Mouse (Mus musculus): ENCODE measurements at regions not wholly inside any gene's neighbourhood (a gene's known extent, or its start where the extent isn't known, plus 50 kb on each side); places are given as distances from the start of the nearest gene placed in this dataset.

- peaks cover 4% of the 10 kb centered on the region; the same call in 1 of the 2 replicates for H3K4me1 ChIP-seq (ENCODE audit: control insufficient read depth, insufficient read depth, low read length)
- H3K9ac ChIP-seq (replicated peaks; ENCODE audit: low read depth, low read length), result no peak overlapping the region
- no peak overlapping the region for H3K4me2 ChIP-seq (ENCODE audit: low read depth, low read length)
- no peaks in the 10 kb centered on the region for H3K27me3 ChIP-seq (ENCODE audit: control insufficient read depth, insufficient read depth, low read length)
- H3K36me3 ChIP-seq (ENCODE audit: control insufficient read depth, insufficient read depth, low read length), result no peaks in the 10 kb centered on the region
- no peaks in the 10 kb centered on the region for H3K9me3 ChIP-seq (ENCODE audit: control insufficient read depth, low read length)
- H3K4me3 ChIP-seq (ENCODE audit: low read depth, low read length), result no peak overlapping the region
- ATAC-seq (ENCODE audit: low read depth), result no peak
- WGBS, result 31% methylated on average over 5 of the region's 5 CpGs
- no peak overlapping the region for H3K27ac ChIP-seq (ENCODE audit: low read depth, low read length)
Observed at GRCm38 (mm10) chr9:122645569-122645968, 101.6 kb upstream of the Topaz1 start.

GRCm38 (mm10) chr9:122650862-122651261 is 96.3 kb upstream of the Topaz1 start:
- Histone ChIP-seq H3K27ac (ENCODE audit: low read depth, low read length) (no peak overlapping the region), H3K9me3 (ENCODE audit: control insufficient read depth, low read length) (no peaks in the 10 kb centered on the region), H3K9ac (replicated peaks; ENCODE audit: low read depth, low read length) (no peak overlapping the region), H3K27me3 (ENCODE audit: control insufficient read depth, insufficient read depth, low read length) (no peaks in the 10 kb centered on the region), H3K4me1 (ENCODE audit: control insufficient read depth, insufficient read depth, low read length) (no peaks in the 10 kb centered on the region), H3K4me2 (ENCODE audit: low read depth, low read length) (no peak overlapping the region), H3K36me3 (ENCODE audit: control insufficient read depth, insufficient read depth, low read length) (no peaks in the 10 kb centered on the region), H3K4me3 (ENCODE audit: low read depth, low read length) (no peak overlapping the region)
- no peak for ATAC-seq (ENCODE audit: low read depth)
- WGBS, result 68% methylated on average over 3 of the region's 3 CpGs

GRCm38 (mm10) chr9:122655583-122655982 is 91.6 kb upstream of the Topaz1 start:
- Histone ChIP-seq H3K4me1 (ENCODE audit: control insufficient read depth, insufficient read depth, low read length) (no peaks in the 10 kb centered on the region), H3K4me2 (ENCODE audit: low read depth, low read length) (no peak overlapping the region), H3K9ac (replicated peaks; ENCODE audit: low read depth, low read length) (no peak overlapping the region), H3K36me3 (ENCODE audit: control insufficient read depth, insufficient read depth, low read length) (no peaks in the 10 kb centered on the region), H3K27ac (ENCODE audit: low read depth, low read length) (no peak overlapping the region), H3K4me3 (ENCODE audit: low read depth, low read length) (no peak overlapping the region), H3K27me3 (ENCODE audit: control insufficient read depth, insufficient read depth, low read length) (no peaks in the 10 kb centered on the region), H3K9me3 (ENCODE audit: control insufficient read depth, low read length) (no peaks in the 10 kb centered on the region)
- WGBS, result 38% methylated on average over 17 of the region's 17 CpGs
- ATAC-seq (ENCODE audit: low read depth), result no peak

GRCm38 (mm10) chr9:122660050-122660449 is 87.1 kb upstream of the Topaz1 start:
- H3K27me3 ChIP-seq (ENCODE audit: control insufficient read depth, insufficient read depth, low read length), result no peaks in the 10 kb centered on the region
- H3K9me3 ChIP-seq (ENCODE audit: control insufficient read depth, low read length), result no peaks in the 10 kb centered on the region
- H3K4me3 ChIP-seq (ENCODE audit: low read depth, low read length), result no peak overlapping the region
- no peak overlapping the region for H3K9ac ChIP-seq (replicated peaks; ENCODE audit: low read depth, low read length)
- H3K27ac ChIP-seq (ENCODE audit: low read depth, low read length), result no peak overlapping the region
- H3K36me3 ChIP-seq (ENCODE audit: control insufficient read depth, insufficient read depth, low read length), result no peaks in the 10 kb centered on the region
- ATAC-seq (ENCODE audit: low read depth), result 0 out of 2 replicates have a peak, but pooled peaks have one; percentile 41
- H3K4me2 ChIP-seq (ENCODE audit: low read depth, low read length), result no peak overlapping the region
- WGBS, result 46% methylated on average over 9 of the region's 9 CpGs
- no peaks in the 10 kb centered on the region for H3K4me1 ChIP-seq (ENCODE audit: control insufficient read depth, insufficient read depth, low read length)

- 29% methylated on average over 3 of the region's 5 CpGs for WGBS
- Histone ChIP-seq H3K9ac (replicated peaks; ENCODE audit: low read depth, low read length) (no peak overlapping the region), H3K4me3 (ENCODE audit: low read depth, low read length) (no peak overlapping the region), H3K27me3 (ENCODE audit: control insufficient read depth, insufficient read depth, low read length) (no peaks in the 10 kb centered on the region), H3K36me3 (ENCODE audit: control insufficient read depth, insufficient read depth, low read length) (no peaks in the 10 kb centered on the region), H3K4me2 (ENCODE audit: low read depth, low read length) (no peak overlapping the region), H3K27ac (ENCODE audit: low read depth, low read length) (0 out of 2 replicates have a peak overlapping the region, but pooled peaks have one; percentile 28), H3K4me1 (ENCODE audit: control insufficient read depth, insufficient read depth, low read length) (0 out of 2 replicates have a peak, but pooled peaks cover 3% of the 10 kb centered on the region), H3K9me3 (ENCODE audit: control insufficient read depth, low read length) (no peaks in the 10 kb centered on the region)
- ATAC-seq (ENCODE audit: low read depth), result no peak; the same call in 1 of the 2 replicates
Observed at GRCm38 (mm10) chr9:122666978-122667645, 80.0 kb upstream of the Topaz1 start.

- Histone ChIP-seq H3K27ac (ENCODE audit: low read depth, low read length) (no peak overlapping the region), H3K4me3 (ENCODE audit: low read depth, low read length) (no peak overlapping the region), H3K4me1 (ENCODE audit: control insufficient read depth, insufficient read depth, low read length) (0 out of 2 replicates have a peak, but pooled peaks cover 3% of the 10 kb centered on the region), H3K9me3 (ENCODE audit: control insufficient read depth, low read length) (no peaks in the 10 kb centered on the region), H3K4me2 (ENCODE audit: low read depth, low read length) (no peak overlapping the region), H3K27me3 (ENCODE audit: control insufficient read depth, insufficient read depth, low read length) (no peaks in the 10 kb centered on the region), H3K36me3 (ENCODE audit: control insufficient read depth, insufficient read depth, low read length) (no peaks in the 10 kb centered on the region), H3K9ac (replicated peaks; ENCODE audit: low read depth, low read length) (no peak overlapping the region)
- no peak for ATAC-seq (ENCODE audit: low read depth)
- whole genome bisulfite sequencing, result 51% methylated on average over 3 of the region's 3 CpGs
Observed at GRCm38 (mm10) chr9:122667646-122667981, 79.5 kb upstream of the Topaz1 start.

- no peak for ATAC-seq (ENCODE audit: low read depth)
- no peak overlapping the region for H3K9ac ChIP-seq (replicated peaks; ENCODE audit: low read depth, low read length)
- 37% methylated on average over 3 of the region's 3 CpGs for WGBS
- H3K9me3 ChIP-seq (ENCODE audit: control insufficient read depth, low read length), result no peaks in the 10 kb centered on the region
- no peaks in the 10 kb centered on the region; the same call in 1 of the 2 replicates for H3K36me3 ChIP-seq (ENCODE audit: control insufficient read depth, insufficient read depth, low read length)
- no peaks in the 10 kb centered on the region for H3K27me3 ChIP-seq (ENCODE audit: control insufficient read depth, insufficient read depth, low read length)
- H3K4me1 ChIP-seq (ENCODE audit: control insufficient read depth, insufficient read depth, low read length), result 0 out of 2 replicates have a peak, but pooled peaks cover 5% of the 10 kb centered on the region
- no peak overlapping the region for H3K4me2 ChIP-seq (ENCODE audit: low read depth, low read length)
- H3K27ac ChIP-seq (ENCODE audit: low read depth, low read length), result no peak overlapping the region
- H3K4me3 ChIP-seq (ENCODE audit: low read depth, low read length), result no peak overlapping the region
Observed at GRCm38 (mm10) chr9:122673777-122674176, 73.4 kb upstream of the Topaz1 start.

GRCm38 (mm10) chr9:122678001-122678696 is 69.0 kb upstream of the Topaz1 start:
- no peak overlapping the region for H3K9ac ChIP-seq (replicated peaks; ENCODE audit: low read depth, low read length)
- no peak for ATAC-seq (ENCODE audit: low read depth)
- no peak overlapping the region for H3K27ac ChIP-seq (ENCODE audit: low read depth, low read length)
- 60% methylated on average over 14 of the region's 14 CpGs for WGBS
- H3K36me3 ChIP-seq (ENCODE audit: control insufficient read depth, insufficient read depth, low read length), result no peaks in the 10 kb centered on the region; the same call in 1 of the 2 replicates
- 0 out of 2 replicates have a peak, but pooled peaks cover 4% of the 10 kb centered on the region for H3K4me1 ChIP-seq (ENCODE audit: control insufficient read depth, insufficient read depth, low read length)
- H3K27me3 ChIP-seq (ENCODE audit: control insufficient read depth, insufficient read depth, low read length), result no peaks in the 10 kb centered on the region
- H3K4me3 ChIP-seq (ENCODE audit: low read depth, low read length), result no peak overlapping the region
- no peak overlapping the region for H3K4me2 ChIP-seq (ENCODE audit: low read depth, low read length)
- no peaks in the 10 kb centered on the region for H3K9me3 ChIP-seq (ENCODE audit: control insufficient read depth, low read length)

GRCm38 (mm10) chr9:122687170-122687569 is 60.0 kb upstream of the Topaz1 start:
- no peaks in the 10 kb centered on the region for H3K4me1 ChIP-seq (ENCODE audit: control insufficient read depth, insufficient read depth, low read length)
- H3K4me2 ChIP-seq (ENCODE audit: low read depth, low read length), result no peak overlapping the region
- H3K36me3 ChIP-seq (ENCODE audit: control insufficient read depth, insufficient read depth, low read length), result no peaks in the 10 kb centered on the region
- no peak overlapping the region for H3K9ac ChIP-seq (replicated peaks; ENCODE audit: low read depth, low read length)
- H3K4me3 ChIP-seq (ENCODE audit: low read depth, low read length), result no peak overlapping the region
- no peak for ATAC-seq (ENCODE audit: low read depth)
- H3K27me3 ChIP-seq (ENCODE audit: control insufficient read depth, insufficient read depth, low read length), result no peaks in the 10 kb centered on the region
- 23% methylated on average over 4 of the region's 4 CpGs for WGBS
- no peaks in the 10 kb centered on the region for H3K9me3 ChIP-seq (ENCODE audit: control insufficient read depth, low read length)
- H3K27ac ChIP-seq (ENCODE audit: low read depth, low read length), result no peak overlapping the region
